Mouse (Mus musculus): ENCODE data around the gene Blvrb.

DNA sequence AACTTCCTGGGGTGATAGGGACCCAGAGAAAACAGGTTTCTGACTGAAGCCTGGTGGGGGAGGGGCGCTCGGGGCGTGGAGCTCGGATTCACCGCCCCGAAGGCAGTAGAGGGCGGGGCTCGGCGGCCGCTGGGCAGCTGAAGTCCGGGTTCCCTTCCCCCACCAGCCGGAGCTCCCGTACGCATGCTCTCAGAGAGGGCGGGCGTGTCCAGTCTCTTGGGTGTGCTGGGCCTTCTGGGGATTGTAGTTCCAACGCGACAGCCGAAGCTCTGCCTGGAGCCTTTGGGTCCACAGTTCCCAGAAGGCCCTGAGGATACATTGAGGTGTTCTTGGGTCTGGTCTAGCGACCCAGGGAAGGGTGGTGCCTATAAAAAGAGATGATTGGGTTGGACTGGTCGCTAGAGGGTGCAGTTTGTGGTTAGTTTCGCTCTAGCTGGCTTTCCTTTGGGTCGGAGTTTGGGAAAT lies 26.7 kb downstream of the Blvrb start:
- no peak for TF ChIP-seq CTCF (IDR thresholded peaks at IDR 0.05; ENCODE audit: insufficient read depth, low read depth, low read length)
- TF ChIP-seq POLR2A (IDR thresholded peaks at IDR 0.05; ENCODE audit: insufficient read depth, low read depth, low read length): no peak

All from olfactory bulb, adult 2 months (tissue).